Mouse (Mus musculus) liver, postnatal 0 days (tissue): ENCODE results near the gene Mapk9. TPM values are rescaled to one million over a fixed set of nuclear protein-coding genes. Genes with fewer than 3 reads are reported as not detected.

Experiments used
- ATAC-seq: fragments of 200-750 bp; cut with Nextera tagmentation; 2 replicates; pipeline ENCODE4 v1.8.0; 2017; ENCODE audit warnings: mild to moderate bottlenecking, moderate library complexity
- DNase-seq: peaks from one replicate; pipeline ENCODE4 v3.0.0-alpha.2; 2016
- H3K27ac ChIP-seq: fragments of 300-500 bp; sonication (generic); 2 replicates; pipeline ENCODE4 v1.5.1; 2014; ENCODE audit warnings: antibody characterized with exemption, moderate library complexity, mild to moderate bottlenecking, low read depth
- H3K27me3 ChIP-seq: fragments of 300-500 bp; sonication (generic); 2 replicates; pipeline ENCODE4 v1.6.1; 2014; ENCODE audit warnings: low read length, control low read depth, mixed read lengths; ENCODE audit not compliant: insufficient read depth
- H3K36me3 ChIP-seq: fragments of 300-500 bp; sonication (generic); replicated peaks from 2 replicates; pipeline ENCODE4 v1.6.1; 2014; ENCODE audit warnings: mild to moderate bottlenecking, control low read depth, low read length, moderate library complexity, mixed read lengths; ENCODE audit not compliant: insufficient read depth
- H3K4me1 ChIP-seq: fragments of 300-500 bp; sonication (generic); 2 replicates; pipeline ENCODE4 v1.6.1; 2014; ENCODE audit warnings: antibody characterized with exemption, mild to moderate bottlenecking, control low read depth; ENCODE audit not compliant: insufficient read depth
- H3K4me2 ChIP-seq: fragments of 300-500 bp; sonication (generic); 2 replicates; pipeline ENCODE4 v1.6.1; 2014; ENCODE audit warnings: low read depth, mild to moderate bottlenecking, low read length, moderate library complexity, mixed read lengths
- H3K4me3 ChIP-seq: fragments of 300-500 bp; sonication (generic); 2 replicates; pipeline ENCODE4 v1.5.1; 2014; ENCODE audit warnings: low read depth, low read length
- H3K9ac ChIP-seq: fragments of 300-500 bp; sonication (generic); replicated peaks from 2 replicates; pipeline ENCODE4 v1.6.1; 2014; ENCODE audit warnings: mild to moderate bottlenecking, moderate library complexity
- H3K9me3 ChIP-seq: fragments of 300-500 bp; sonication (generic); 2 replicates; pipeline ENCODE4 v1.6.1; 2016; ENCODE audit warnings: mild to moderate bottlenecking, control low read depth, low read length, mixed read lengths
- CTCF ChIP-seq: sonication (generic); IDR thresholded peaks from 2 replicates; pipeline ENCODE4 v1.5.1; 2016; ENCODE audit warnings: antibody characterized with exemption, low read depth
- EP300 ChIP-seq: IDR thresholded peaks from 2 replicates; pipeline ENCODE4 v1.6.1; 2016; ENCODE audit warnings: antibody characterized with exemption, low read depth, mild to moderate bottlenecking
- WGBS: fragments of 180-500 bp; shearing (Covaris S2); extraction: QIAGEN DNeasy Blood & Tissue Kit; methylation state at CpG from one replicate; pipeline ENCODE4 v1.1.7; 2014; ENCODE audit not compliant: insufficient replicate concordance; 5-methylcytosine and 5-hydroxymethylcytosine counted together
- polyA plus RNA-seq: library from polyadenylated mRNA; unstranded; fragments of >200 nt; fragmentation: Nextera tagmentation; extraction: Ambion mirVana; gene quantifications from 2 replicates; pipeline ENCODE4 v1.2.1, GENCODE M21; 2015

The Mapk9 gene
- polyA plus RNA-seq, 1 experiment from 2014 or later: 20.9 TPM

GRCm38 (mm10) chr11:49855144-49855543, 8.6 kb downstream of the Mapk9 start:
- Histone ChIP-seq H3K27me3 (no peaks in the 10 kb centered on the region), H3K9me3 (no peaks in the 10 kb centered on the region), H3K36me3 (peaks cover 13% of the 10 kb centered on the region), H3K9ac (no peak overlapping the region), H3K27ac (no peak overlapping the region), H3K4me2 (no peak overlapping the region), H3K4me3 (no peak overlapping the region), H3K4me1 (peaks cover 4% of the 10 kb centered on the region; the same call in 1 of the 2 replicates)
- WGBS: 55% methylated on average over 5 of the region's 5 CpGs
- ATAC-seq (no peak), DNase-seq (no peak)
- TF ChIP-seq EP300 (no peak), CTCF (no peak)

- H3K4me3 ChIP-seq: no peak overlapping the region
- H3K9ac ChIP-seq: no peak overlapping the region
- no peaks in the 10 kb centered on the region for H3K27me3 ChIP-seq
- TF ChIP-seq CTCF (no peak), EP300 (no peak)
- peaks cover 11% of the 10 kb centered on the region for H3K36me3 ChIP-seq
- no peak overlapping the region for H3K27ac ChIP-seq
- peaks cover 4% of the 10 kb centered on the region; the same call in 1 of the 2 replicates for H3K4me1 ChIP-seq
- no peak for ATAC-seq
- DNase-seq: no peak
- no peaks in the 10 kb centered on the region for H3K9me3 ChIP-seq
- 76% methylated on average over 4 of the region's 4 CpGs for WGBS
- no peak overlapping the region for H3K4me2 ChIP-seq
Measured at GRCm38 (mm10) chr11:49861139-49861538, 14.6 kb downstream of the Mapk9 start.

- Histone ChIP-seq H3K9ac (no peak overlapping the region), H3K27me3 (no peaks in the 10 kb centered on the region), H3K36me3 (peaks cover 25% of the 10 kb centered on the region), H3K4me1 (peaks cover under 1% of the 10 kb centered on the region; the same call in 1 of the 2 replicates), H3K27ac (no peak overlapping the region), H3K4me3 (no peak overlapping the region), H3K4me2 (no peak overlapping the region), H3K9me3 (no peaks in the 10 kb centered on the region)
- ATAC-seq: 0 out of 2 replicates have a peak, but pooled peaks have one; percentile 33
- no peak for DNase-seq
- TF ChIP-seq EP300: peak; percentile 76
- no peak for TF ChIP-seq CTCF
Measured at GRCm38 (mm10) chr11:49863926-49864325, 17.4 kb downstream of the Mapk9 start.

- Histone ChIP-seq H3K9ac (no peak overlapping the region), H3K4me1 (no peaks in the 10 kb centered on the region), H3K27ac (no peak overlapping the region), H3K36me3 (peaks cover 42% of the 10 kb centered on the region), H3K9me3 (no peaks in the 10 kb centered on the region), H3K4me2 (no peak overlapping the region), H3K4me3 (no peak overlapping the region), H3K27me3 (no peaks in the 10 kb centered on the region)
- TF ChIP-seq EP300: no peak
- no peak for TF ChIP-seq CTCF
- DNase-seq (no peak), ATAC-seq (no peak)
- WGBS: 84% methylated on average over 5 of the region's 5 CpGs
Measured at GRCm38 (mm10) chr11:49867320-49867719, 20.8 kb downstream of the Mapk9 start.

- ATAC-seq (no peak), DNase-seq (peak; percentile 63)
- Histone ChIP-seq H3K27ac (no peak overlapping the region), H3K4me2 (no peak overlapping the region), H3K27me3 (no peaks in the 10 kb centered on the region), H3K36me3 (peaks cover 50% of the 10 kb centered on the region), H3K9me3 (no peaks in the 10 kb centered on the region), H3K4me3 (no peak overlapping the region), H3K4me1 (peaks cover 4% of the 10 kb centered on the region; the same call in 1 of the 2 replicates), H3K9ac (no peak overlapping the region)
- peak; percentile 81 for TF ChIP-seq CTCF
- no peak; the same call in 1 of the 2 replicates for TF ChIP-seq EP300
Measured at GRCm38 (mm10) chr11:49869762-49870161, 23.2 kb downstream of the Mapk9 start.

- Histone ChIP-seq H3K9ac (no peak overlapping the region), H3K9me3 (no peaks in the 10 kb centered on the region), H3K36me3 (peaks cover 52% of the 10 kb centered on the region), H3K4me1 (peaks cover 4% of the 10 kb centered on the region; the same call in 1 of the 2 replicates), H3K27ac (no peak overlapping the region), H3K4me2 (no peak overlapping the region), H3K4me3 (no peak overlapping the region), H3K27me3 (no peaks in the 10 kb centered on the region)
- TF ChIP-seq EP300 (no peak), CTCF (peak; percentile 74)
- peak; percentile 50 for DNase-seq
- ATAC-seq: peak; percentile 43; the same call in 1 of the 2 replicates
- 56% methylated on average over 6 of the region's 6 CpGs for WGBS
Measured at GRCm38 (mm10) chr11:49871914-49872313, 25.4 kb downstream of the Mapk9 start.

GRCm38 (mm10) chr11:49872779-49873178, 26.2 kb downstream of the Mapk9 start:
- peak; percentile 86 for ATAC-seq
- Histone ChIP-seq H3K36me3 (peaks cover 44% of the 10 kb centered on the region), H3K9me3 (no peaks in the 10 kb centered on the region), H3K27me3 (no peaks in the 10 kb centered on the region), H3K27ac (peak overlapping the region; percentile 16; the same call in 1 of the 2 replicates), H3K4me2 (no peak overlapping the region), H3K4me3 (no peak overlapping the region), H3K9ac (no peak overlapping the region), H3K4me1 (peaks cover 4% of the 10 kb centered on the region; the same call in 1 of the 2 replicates)
- WGBS: 65% methylated on average over 6 of the region's 6 CpGs
- peak; percentile 31 for DNase-seq
- peak; percentile 90 for TF ChIP-seq EP300
- no peak for TF ChIP-seq CTCF
